Mouse (Mus musculus): ENCODE data around the gene Gm21985.
"Not testable (repeated sequence)": the region's sequence is repeated elsewhere in the genome, so short reads cannot be mapped to it uniquely, and the experiment has no call there.

GRCm38 (mm10) chr2:112428534-112428933, 162.4 kb downstream of the Gm21985 start:
- not testable (repeated sequence) for TF ChIP-seq POLR2A (IDR thresholded peaks at IDR 0.05; ENCODE audit: borderline replicate concordance, extremely low read depth, insufficient read depth, insufficient read length, poor library complexity, severe bottlenecking); CTCF (IDR thresholded peaks at IDR 0.05; ENCODE audit: borderline replicate concordance, extremely low read depth, insufficient read depth, insufficient read length)

Data from brain, embryonic 14.5 days (tissue).